Mouse (Mus musculus) fat pad, adult 2 months (tissue): ENCODE measurements around the gene Fuom.

ENCODE experiments used
- DNase-seq: peaks from one replicate; pipeline ENCODE4 v3.0.0-alpha.2; 2011; ENCODE audit warnings: low read depth, low spot score; ENCODE audit errors: extremely low read depth

Gene Fuom

GRCm38 (mm10) chr7:140104009-140104408 is 1.8 kb upstream of the Fuom start:
- no peak for DNase-seq

GRCm38 (mm10) chr7:140101498-140101897 is 743 bp downstream of the Fuom start:
- no peak for DNase-seq

- DNase-seq, result no peak
Measured at GRCm38 (mm10) chr7:140098466-140098865, 3.8 kb downstream of the Fuom start.

GRCm38 (mm10) chr7:140096055-140096454 is 6.2 kb downstream of the Fuom start:
- no peak for DNase-seq

GRCm38 (mm10) chr7:140095556-140095955 is 6.7 kb downstream of the Fuom start:
- no peak for DNase-seq

- DNase-seq, result no peak
Measured at GRCm38 (mm10) chr7:140094954-140095353, 7.3 kb downstream of the Fuom start.

- DNase-seq, result no peak
Measured at GRCm38 (mm10) chr7:140092924-140093528, 9.2 kb downstream of the Fuom start, which contains the start of gene Prap1. TSS of gene Prap1 (plus strand) at chr7:140093395.

GRCm38 (mm10) chr7:140090601-140091000 is 11.6 kb downstream of the Fuom start:
- DNase-seq, result peak; percentile 77

- DNase-seq, result no peak
Measured at GRCm38 (mm10) chr7:140082242-140082678, 20.0 kb downstream of the Fuom start, which contains the start of gene Caly. TSS of gene Caly (minus strand) at chr7:140082548.

- DNase-seq, result no peak
Measured at GRCm38 (mm10) chr7:140081408-140082241, 20.6 kb downstream of the Fuom start.

GRCm38 (mm10) chr7:140080503-140081156 is 21.6 kb downstream of the Fuom start:
- no peak for DNase-seq

- DNase-seq, result no peak
Measured at GRCm38 (mm10) chr7:140078711-140079110, 23.5 kb downstream of the Fuom start.

GRCm38 (mm10) chr7:140077698-140078097 is 24.5 kb downstream of the Fuom start:
- no peak for DNase-seq

- DNase-seq, result no peak
Measured at GRCm38 (mm10) chr7:140070042-140070711, 32.1 kb downstream of the Fuom start.

- no peak for DNase-seq
Measured at GRCm38 (mm10) chr7:140067397-140067796, 34.8 kb downstream of the Fuom start.

- DNase-seq, result no peak
Measured at GRCm38 (mm10) chr7:140063092-140063491, 39.1 kb downstream of the Fuom start.

GRCm38 (mm10) chr7:140062307-140062706 is 39.9 kb downstream of the Fuom start:
- no peak for DNase-seq

- no peak for DNase-seq
Measured at GRCm38 (mm10) chr7:140061832-140062130, 40.5 kb downstream of the Fuom start.

GRCm38 (mm10) chr7:140060936-140061831 is 41.1 kb downstream of the Fuom start:
- DNase-seq, result no peak

GRCm38 (mm10) chr7:140059601-140060000 is 42.6 kb downstream of the Fuom start:
- no peak for DNase-seq
